Mouse (Mus musculus) liver, adult 2 months (tissue): ENCODE data around the gene Il2rb.

Source experiments
- CTCF ChIP-seq: fragments of 200-500 bp; IDR thresholded peaks from 2 replicates; pipeline ENCODE4 v1.5.1; 2011; ENCODE audit warnings: low read depth, low read length, control low read depth
- POLR2A ChIP-seq: fragments of 200-500 bp; IDR thresholded peaks from 2 replicates; pipeline ENCODE4 v1.6.1; 2011; ENCODE audit warnings: low read length, control low read depth; ENCODE audit not compliant: insufficient read depth; ENCODE audit errors: extremely low read depth

- TF ChIP-seq CTCF (no peak), POLR2A (no peak)
These were observed 45.2 kb downstream of the Il2rb start for GRCm38 (mm10) chr15:78449694-78450418.
